Mouse (Mus musculus): ENCODE data around the gene Gm8439. TPM values are rescaled to one million over a fixed set of nuclear protein-coding genes. Genes with fewer than 3 reads are reported as not detected.

The Gm8439 gene
- polyA plus RNA-seq, 1 experiment from 2014 or later: not detected

GRCm38 (mm10) chr4:120616199-120617025, 27.9 kb downstream of the Gm8439 start:
- no peaks in the 10 kb centered on the region for H3K36me3 ChIP-seq (ENCODE audit: control insufficient read depth, insufficient read depth, low read length)
- WGBS: 65% methylated on average over 13 of the region's 13 CpGs

GRCm38 (mm10) chr4:120627728-120628127, 39.2 kb downstream of the Gm8439 start:
- no peaks in the 10 kb centered on the region for H3K4me1 ChIP-seq (ENCODE audit: control insufficient read depth, insufficient read depth, low read length)
- no peaks in the 10 kb centered on the region for H3K9me3 ChIP-seq (replicated peaks; ENCODE audit: control insufficient read depth, low read length)
- H3K27ac ChIP-seq (ENCODE audit: low read length): no peak overlapping the region
- 78% methylated on average over 6 of the region's 6 CpGs for WGBS
- no peak for ATAC-seq (ENCODE audit: insufficient read depth, low FRiP score)
- H3K9ac ChIP-seq (ENCODE audit: low read length): no peak overlapping the region
- H3K4me2 ChIP-seq (ENCODE audit: low read depth, low read length): no peak overlapping the region
- no peak overlapping the region for H3K4me3 ChIP-seq (replicated peaks; ENCODE audit: low read length)
- no peaks in the 10 kb centered on the region for H3K36me3 ChIP-seq (ENCODE audit: control insufficient read depth, insufficient read depth, low read length)
- H3K27me3 ChIP-seq (ENCODE audit: control insufficient read depth, insufficient read depth, low read length): no peaks in the 10 kb centered on the region

More at GRCm38 (mm10) chr4:120616199-120617025, 27.9 kb downstream of the Gm8439 start:
- Histone ChIP-seq H3K27me3 (ENCODE audit: control insufficient read depth, insufficient read depth, low read length) (no peaks in the 10 kb centered on the region), H3K9me3 (replicated peaks; ENCODE audit: control insufficient read depth, low read length) (no peaks in the 10 kb centered on the region), H3K9ac (ENCODE audit: low read length) (peak overlapping the region; percentile 23; the same call in 1 of the 2 replicates), H3K4me2 (ENCODE audit: low read depth, low read length) (no peak overlapping the region), H3K27ac (ENCODE audit: low read length) (peak overlapping the region; percentile 93), H3K4me3 (replicated peaks; ENCODE audit: low read length) (no peak overlapping the region), H3K4me1 (ENCODE audit: control insufficient read depth, insufficient read depth, low read length) (peaks cover 10% of the 10 kb centered on the region; the same call in 1 of the 2 replicates)
- ATAC-seq (ENCODE audit: insufficient read depth, low FRiP score): peak; percentile 87

- Histone ChIP-seq H3K4me2 (ENCODE audit: low read depth, low read length) (no peak overlapping the region), H3K27me3 (ENCODE audit: control insufficient read depth, insufficient read depth, low read length) (no peaks in the 10 kb centered on the region), H3K27ac (ENCODE audit: low read length) (no peak overlapping the region), H3K9me3 (replicated peaks; ENCODE audit: control insufficient read depth, low read length) (no peaks in the 10 kb centered on the region), H3K4me3 (replicated peaks; ENCODE audit: low read length) (no peak overlapping the region), H3K9ac (ENCODE audit: low read length) (no peak overlapping the region), H3K36me3 (ENCODE audit: control insufficient read depth, insufficient read depth, low read length) (no peaks in the 10 kb centered on the region), H3K4me1 (ENCODE audit: control insufficient read depth, insufficient read depth, low read length) (no peaks in the 10 kb centered on the region)
- WGBS: 55% methylated on average over 8 of the region's 8 CpGs
- no peak for ATAC-seq (ENCODE audit: insufficient read depth, low FRiP score)
Observed at GRCm38 (mm10) chr4:120630218-120630931, 41.8 kb downstream of the Gm8439 start.

GRCm38 (mm10) chr4:120631828-120632227, 43.3 kb downstream of the Gm8439 start:
- Histone ChIP-seq H3K4me2 (ENCODE audit: low read depth, low read length) (no peak overlapping the region), H3K36me3 (ENCODE audit: control insufficient read depth, insufficient read depth, low read length) (no peaks in the 10 kb centered on the region), H3K9me3 (replicated peaks; ENCODE audit: control insufficient read depth, low read length) (no peaks in the 10 kb centered on the region), H3K27me3 (ENCODE audit: control insufficient read depth, insufficient read depth, low read length) (no peaks in the 10 kb centered on the region), H3K9ac (ENCODE audit: low read length) (no peak overlapping the region), H3K27ac (ENCODE audit: low read length) (no peak overlapping the region), H3K4me1 (ENCODE audit: control insufficient read depth, insufficient read depth, low read length) (no peaks in the 10 kb centered on the region), H3K4me3 (replicated peaks; ENCODE audit: low read length) (no peak overlapping the region)
- ATAC-seq (ENCODE audit: insufficient read depth, low FRiP score): no peak
- WGBS: 59% methylated on average over 6 of the region's 6 CpGs

- Histone ChIP-seq H3K27ac (ENCODE audit: low read length) (no peak overlapping the region), H3K9ac (ENCODE audit: low read length) (no peak overlapping the region), H3K4me2 (ENCODE audit: low read depth, low read length) (no peak overlapping the region), H3K4me3 (replicated peaks; ENCODE audit: low read length) (no peak overlapping the region), H3K9me3 (replicated peaks; ENCODE audit: control insufficient read depth, low read length) (no peaks in the 10 kb centered on the region), H3K4me1 (ENCODE audit: control insufficient read depth, insufficient read depth, low read length) (no peaks in the 10 kb centered on the region), H3K27me3 (ENCODE audit: control insufficient read depth, insufficient read depth, low read length) (no peaks in the 10 kb centered on the region), H3K36me3 (ENCODE audit: control insufficient read depth, insufficient read depth, low read length) (no peaks in the 10 kb centered on the region)
- 68% methylated on average over 2 of the region's 2 CpGs for WGBS
- no peak for ATAC-seq (ENCODE audit: insufficient read depth, low FRiP score)
Observed at GRCm38 (mm10) chr4:120635351-120635750, 46.8 kb downstream of the Gm8439 start.

- no peaks in the 10 kb centered on the region for H3K27me3 ChIP-seq (ENCODE audit: control insufficient read depth, insufficient read depth, low read length)
- no peak overlapping the region for H3K4me3 ChIP-seq (replicated peaks; ENCODE audit: low read length)
- no peak overlapping the region for H3K9ac ChIP-seq (ENCODE audit: low read length)
- H3K36me3 ChIP-seq (ENCODE audit: control insufficient read depth, insufficient read depth, low read length): no peaks in the 10 kb centered on the region
- ATAC-seq (ENCODE audit: insufficient read depth, low FRiP score): no peak
- 88% methylated on average over 6 of the region's 6 CpGs for WGBS
- H3K27ac ChIP-seq (ENCODE audit: low read length): no peak overlapping the region
- no peak overlapping the region for H3K4me2 ChIP-seq (ENCODE audit: low read depth, low read length)
- no peaks in the 10 kb centered on the region for H3K9me3 ChIP-seq (replicated peaks; ENCODE audit: control insufficient read depth, low read length)
- no peaks in the 10 kb centered on the region for H3K4me1 ChIP-seq (ENCODE audit: control insufficient read depth, insufficient read depth, low read length)
Observed at GRCm38 (mm10) chr4:120641946-120642345, 53.4 kb downstream of the Gm8439 start.

GRCm38 (mm10) chr4:120643899-120644298, 55.4 kb downstream of the Gm8439 start:
- Histone ChIP-seq H3K4me1 (ENCODE audit: control insufficient read depth, insufficient read depth, low read length) (no peaks in the 10 kb centered on the region), H3K4me2 (ENCODE audit: low read depth, low read length) (no peak overlapping the region), H3K27me3 (ENCODE audit: control insufficient read depth, insufficient read depth, low read length) (peaks cover 2% of the 10 kb centered on the region; the same call in 1 of the 2 replicates), H3K9ac (ENCODE audit: low read length) (no peak overlapping the region), H3K36me3 (ENCODE audit: control insufficient read depth, insufficient read depth, low read length) (no peaks in the 10 kb centered on the region), H3K4me3 (replicated peaks; ENCODE audit: low read length) (no peak overlapping the region), H3K27ac (ENCODE audit: low read length) (no peak overlapping the region), H3K9me3 (replicated peaks; ENCODE audit: control insufficient read depth, low read length) (no peaks in the 10 kb centered on the region)
- WGBS: 73% methylated on average over 3 of the region's 3 CpGs
- no peak for ATAC-seq (ENCODE audit: insufficient read depth, low FRiP score)

GRCm38 (mm10) chr4:120649369-120650207, 61.0 kb downstream of the Gm8439 start:
- H3K4me1 ChIP-seq (ENCODE audit: control insufficient read depth, insufficient read depth, low read length): no peaks in the 10 kb centered on the region
- no peaks in the 10 kb centered on the region for H3K9me3 ChIP-seq (replicated peaks; ENCODE audit: control insufficient read depth, low read length)
- peak overlapping the region; percentile 49 for H3K4me3 ChIP-seq (replicated peaks; ENCODE audit: low read length)
- no peak overlapping the region for H3K27ac ChIP-seq (ENCODE audit: low read length)
- H3K4me2 ChIP-seq (ENCODE audit: low read depth, low read length): peak overlapping the region; percentile 69
- peak overlapping the region; percentile 66 for H3K9ac ChIP-seq (ENCODE audit: low read length)
- peak; percentile 66 for ATAC-seq (ENCODE audit: insufficient read depth, low FRiP score)
- H3K36me3 ChIP-seq (ENCODE audit: control insufficient read depth, insufficient read depth, low read length): no peaks in the 10 kb centered on the region
- WGBS: 5% methylated on average over 55 of the region's 55 CpGs
- H3K27me3 ChIP-seq (ENCODE audit: control insufficient read depth, insufficient read depth, low read length): peaks cover 23% of the 10 kb centered on the region

Data from stomach, embryonic 16.5 days (tissue).